Mouse (Mus musculus): ENCODE data around the gene Tacc2. TPM values are rescaled to one million over a fixed set of nuclear protein-coding genes. Genes with fewer than 3 reads are reported as not detected.

Gene Tacc2
- polyA plus RNA-seq, 1 experiment from 2014 or later = 15.6 TPM

DNA sequence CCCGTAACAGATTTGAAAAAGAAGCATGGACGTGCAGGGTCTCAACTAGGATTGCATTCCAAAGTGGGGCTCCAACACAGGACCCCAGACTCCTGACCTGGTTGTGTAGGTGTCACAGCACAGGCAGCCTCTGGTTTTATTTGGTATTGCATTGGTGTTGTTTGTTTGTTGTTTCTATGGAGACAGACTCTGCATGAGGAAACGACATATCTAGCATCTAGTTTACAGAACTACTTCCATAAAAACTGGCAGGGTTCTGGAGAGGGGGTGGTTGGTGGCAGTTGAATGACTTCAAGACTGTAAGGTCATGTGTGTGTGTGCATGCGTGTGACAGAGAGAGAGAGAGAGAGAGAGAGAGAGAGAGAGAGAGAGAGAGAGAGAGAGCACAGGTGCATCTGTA is 70.8 kb downstream of the Tacc2 start:
- peak overlapping the region; percentile 92 for H3K4me2 ChIP-seq (replicated peaks; ENCODE audit: low read depth)
- TF ChIP-seq CTCF (IDR thresholded peaks at IDR 0.05; ENCODE audit: low read depth) (no peak), EP300 (optimal IDR thresholded peaks at IDR 0.05) (no peak)
- 66% methylated on average over 4 of the region's 4 CpGs for WGBS
- H3K27me3 ChIP-seq (ENCODE audit: control insufficient read depth, insufficient read depth, low read length) = no peaks in the 10 kb centered on the region
- ATAC-seq (ENCODE audit: low FRiP score, low TSS enrichment) (no peak), DNase-seq (ENCODE audit: low spot score) (no peak)
- H3K36me3 ChIP-seq (ENCODE audit: control insufficient read depth, insufficient read depth, low read length) = no peaks in the 10 kb centered on the region
- H3K9me3 ChIP-seq (ENCODE audit: control insufficient read depth, low read length) = no peaks in the 10 kb centered on the region
- no peak overlapping the region for H3K9ac ChIP-seq (ENCODE audit: low read length)
- no peak overlapping the region for H3K27ac ChIP-seq (replicated peaks)
- H3K4me1 ChIP-seq (replicated peaks; ENCODE audit: control insufficient read depth, insufficient read depth) = peaks cover 4% of the 10 kb centered on the region; the same call in 1 of the 2 replicates
- no peak overlapping the region for H3K4me3 ChIP-seq (ENCODE audit: low read depth, low read length)

DNA sequence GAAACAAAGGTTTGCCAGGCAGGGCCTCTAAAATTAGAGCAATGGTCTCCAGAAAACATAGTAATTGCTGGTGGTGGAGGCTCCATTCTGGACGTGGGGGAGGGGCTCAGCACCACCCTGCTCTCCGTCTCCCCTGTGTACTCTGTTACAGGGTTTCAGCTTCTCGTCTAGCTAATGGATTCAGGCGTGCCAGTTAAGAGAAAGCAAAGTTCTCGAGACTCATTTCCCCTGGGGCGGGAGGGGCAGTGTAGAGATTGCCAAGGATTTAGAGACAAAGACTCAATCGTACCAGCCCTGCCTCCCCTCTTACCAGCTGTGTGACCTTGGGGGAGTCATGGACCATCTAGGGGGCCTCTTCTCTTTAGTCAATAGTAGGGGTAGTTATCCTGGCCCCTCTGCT is 72.0 kb downstream of the Tacc2 start:
- H3K9ac ChIP-seq (ENCODE audit: low read length) = no peak overlapping the region

GRCm38 (mm10) chr7:130650621-130651020 is 73.4 kb downstream of the Tacc2 start:
- no peak for TF ChIP-seq CTCF (IDR thresholded peaks at IDR 0.05; ENCODE audit: low read depth)
- no peak for TF ChIP-seq EP300 (optimal IDR thresholded peaks at IDR 0.05)
- Histone ChIP-seq H3K9ac (ENCODE audit: low read length) (no peak overlapping the region), H3K36me3 (ENCODE audit: control insufficient read depth, insufficient read depth, low read length) (no peaks in the 10 kb centered on the region), H3K27me3 (ENCODE audit: control insufficient read depth, insufficient read depth, low read length) (no peaks in the 10 kb centered on the region), H3K4me2 (replicated peaks; ENCODE audit: low read depth) (no peak overlapping the region), H3K4me3 (ENCODE audit: low read depth, low read length) (no peak overlapping the region), H3K9me3 (ENCODE audit: control insufficient read depth, low read length) (no peaks in the 10 kb centered on the region), H3K4me1 (replicated peaks; ENCODE audit: control insufficient read depth, insufficient read depth) (peaks cover 4% of the 10 kb centered on the region; the same call in 1 of the 2 replicates), H3K27ac (replicated peaks) (no peak overlapping the region)
- WGBS = 86% methylated on average over 5 of the region's 5 CpGs
- DNase-seq (ENCODE audit: low spot score) (no peak), ATAC-seq (ENCODE audit: low FRiP score, low TSS enrichment) (no peak)

More for the DNA sequence above, 72.0 kb downstream of the Tacc2 start:
- no peak overlapping the region for H3K4me3 ChIP-seq (ENCODE audit: low read depth, low read length)
- DNase-seq (ENCODE audit: low spot score) (peak; percentile 42), ATAC-seq (ENCODE audit: low FRiP score, low TSS enrichment) (no peak)
- no peak for TF ChIP-seq CTCF (IDR thresholded peaks at IDR 0.05; ENCODE audit: low read depth)
- H3K27ac ChIP-seq (replicated peaks) = 0 out of 2 replicates have a peak overlapping the region, but pooled peaks have one; percentile 35
- peak overlapping the region; percentile 3; the same call in 1 of the 2 replicates for H3K4me2 ChIP-seq (replicated peaks; ENCODE audit: low read depth)
- no peaks in the 10 kb centered on the region for H3K36me3 ChIP-seq (ENCODE audit: control insufficient read depth, insufficient read depth, low read length)
- H3K9me3 ChIP-seq (ENCODE audit: control insufficient read depth, low read length) = no peaks in the 10 kb centered on the region
- WGBS = 29% methylated on average over 7 of the region's 7 CpGs
- peaks cover 4% of the 10 kb centered on the region; the same call in 1 of the 2 replicates for H3K4me1 ChIP-seq (replicated peaks; ENCODE audit: control insufficient read depth, insufficient read depth)
- H3K27me3 ChIP-seq (ENCODE audit: control insufficient read depth, insufficient read depth, low read length) = no peaks in the 10 kb centered on the region

DNA sequence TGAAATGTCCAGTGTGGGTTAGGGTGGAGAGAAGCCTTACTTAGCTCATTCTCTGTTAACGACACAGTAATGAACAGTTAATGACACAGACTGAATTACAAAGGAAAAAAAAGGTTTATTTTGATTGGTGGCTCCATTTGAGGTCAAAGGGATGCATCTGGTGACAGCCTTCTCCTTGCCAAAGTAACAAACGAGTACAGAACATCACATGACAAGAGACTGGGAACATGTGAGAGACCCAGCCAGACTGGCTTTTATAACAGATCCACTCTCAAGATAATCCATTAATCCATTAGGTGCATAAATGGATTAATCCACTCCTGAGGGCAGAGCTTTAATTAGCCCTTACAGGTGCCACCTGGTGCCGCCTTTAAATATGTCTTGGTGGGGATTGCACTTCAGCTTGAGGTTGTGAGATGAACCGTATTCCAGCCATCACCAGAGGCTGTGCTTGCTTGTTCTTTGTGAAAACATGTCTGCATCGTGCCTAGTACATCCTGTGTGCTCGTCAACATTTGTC is 75.9 kb downstream of the Tacc2 start:
- DNase-seq (ENCODE audit: low spot score) = no peak
- no peaks in the 10 kb centered on the region for H3K9me3 ChIP-seq (ENCODE audit: control insufficient read depth, low read length)
- H3K36me3 ChIP-seq (ENCODE audit: control insufficient read depth, insufficient read depth, low read length) = no peaks in the 10 kb centered on the region
- H3K27me3 ChIP-seq (ENCODE audit: control insufficient read depth, insufficient read depth, low read length) = no peaks in the 10 kb centered on the region
- H3K4me1 ChIP-seq (replicated peaks; ENCODE audit: control insufficient read depth, insufficient read depth) = peaks cover 4% of the 10 kb centered on the region; the same call in 1 of the 2 replicates
- WGBS = 67% methylated on average over 6 of the region's 6 CpGs
- no peak for TF ChIP-seq CTCF (IDR thresholded peaks at IDR 0.05; ENCODE audit: low read depth)
- no peak for TF ChIP-seq EP300 (optimal IDR thresholded peaks at IDR 0.05)
- H3K9ac ChIP-seq (ENCODE audit: low read length) = no peak overlapping the region
- no peak overlapping the region for H3K27ac ChIP-seq (replicated peaks)
- ATAC-seq (ENCODE audit: low FRiP score, low TSS enrichment) = no peak
- H3K4me2 ChIP-seq (replicated peaks; ENCODE audit: low read depth) = no peak overlapping the region
- H3K4me3 ChIP-seq (ENCODE audit: low read depth, low read length) = no peak overlapping the region

- 31% methylated on average over 2 of the region's 2 CpGs for WGBS
Observed at GRCm38 (mm10) chr7:130654562-130654961, 77.3 kb downstream of the Tacc2 start.

DNA sequence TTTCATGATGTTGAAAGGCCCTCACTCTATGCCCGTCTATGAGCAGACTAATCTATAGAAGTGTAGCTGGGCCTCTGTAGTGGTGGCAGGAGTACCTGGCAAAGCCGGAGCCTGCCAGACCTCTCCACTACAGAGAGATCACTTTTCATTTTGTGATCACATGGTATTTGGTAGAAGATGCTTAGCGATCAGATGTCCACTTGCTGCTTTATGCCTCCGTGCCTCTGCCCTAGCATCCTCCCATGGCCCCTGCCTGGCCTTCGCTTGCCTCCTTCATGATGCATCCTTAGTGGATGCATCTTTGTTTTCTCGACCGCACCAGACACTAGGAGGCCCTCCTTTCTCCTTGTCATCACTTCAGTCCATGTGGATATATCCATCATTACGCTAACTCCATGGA is 79.7 kb downstream of the Tacc2 start:
- DNase-seq (ENCODE audit: low spot score) (no peak), ATAC-seq (ENCODE audit: low FRiP score, low TSS enrichment) (no peak)
- H3K9me3 ChIP-seq (ENCODE audit: control insufficient read depth, low read length) = no peaks in the 10 kb centered on the region
- H3K4me2 ChIP-seq (replicated peaks; ENCODE audit: low read depth) = no peak overlapping the region
- 90% methylated on average over 8 of the region's 8 CpGs for WGBS
- H3K4me1 ChIP-seq (replicated peaks; ENCODE audit: control insufficient read depth, insufficient read depth) = no peaks in the 10 kb centered on the region; the same call in 1 of the 2 replicates
- no peak overlapping the region for H3K27ac ChIP-seq (replicated peaks)
- no peak overlapping the region for H3K4me3 ChIP-seq (ENCODE audit: low read depth, low read length)
- TF ChIP-seq CTCF (IDR thresholded peaks at IDR 0.05; ENCODE audit: low read depth) (no peak), EP300 (optimal IDR thresholded peaks at IDR 0.05) (no peak)
- H3K36me3 ChIP-seq (ENCODE audit: control insufficient read depth, insufficient read depth, low read length) = no peaks in the 10 kb centered on the region
- H3K27me3 ChIP-seq (ENCODE audit: control insufficient read depth, insufficient read depth, low read length) = no peaks in the 10 kb centered on the region
- no peak overlapping the region for H3K9ac ChIP-seq (ENCODE audit: low read length)

More at GRCm38 (mm10) chr7:130654562-130654961, 77.3 kb downstream of the Tacc2 start:
- 0 out of 2 replicates have a peak overlapping the region, but pooled peaks have one; percentile 14 for H3K27ac ChIP-seq (replicated peaks)
- H3K4me2 ChIP-seq (replicated peaks; ENCODE audit: low read depth) = no peak overlapping the region
- no peaks in the 10 kb centered on the region for H3K27me3 ChIP-seq (ENCODE audit: control insufficient read depth, insufficient read depth, low read length)
- no peaks in the 10 kb centered on the region for H3K9me3 ChIP-seq (ENCODE audit: control insufficient read depth, low read length)
- no peaks in the 10 kb centered on the region for H3K36me3 ChIP-seq (ENCODE audit: control insufficient read depth, insufficient read depth, low read length)
- no peaks in the 10 kb centered on the region; the same call in 1 of the 2 replicates for H3K4me1 ChIP-seq (replicated peaks; ENCODE audit: control insufficient read depth, insufficient read depth)
- no peak overlapping the region for H3K4me3 ChIP-seq (ENCODE audit: low read depth, low read length)
- ATAC-seq (ENCODE audit: low FRiP score, low TSS enrichment) = no peak
- TF ChIP-seq CTCF (IDR thresholded peaks at IDR 0.05; ENCODE audit: low read depth) (no peak; the same call in 1 of the 2 replicates), EP300 (optimal IDR thresholded peaks at IDR 0.05) (no peak)
- DNase-seq (ENCODE audit: low spot score) = peak; percentile 44
- H3K9ac ChIP-seq (ENCODE audit: low read length) = no peak overlapping the region

All from stomach, postnatal 0 days (tissue).